Mouse (Mus musculus) v-Abl transformed pro-B cells (cell line): Measurements from ENCODE around the gene Krtap16-1.

Experiments
- in situ Hi-C, 2 experiments: fragments of 400-800 bp; cut with MboI; formaldehyde crosslinking; loops; one replicate each; pipeline ENCODE4 v1.15.1; 2025; ENCODE audit not compliant: unreplicated experiment in 2 of 2

The Krtap16-1 gene

GRCm38 (mm10) chr11:99978953-99979352 is 7.4 kb downstream of the Krtap16-1 start, which contains the start of gene Krtap29-1:
Krtap29-1 (minus strand) TSS chr11:99979053.
- in situ Hi-C loops = no loop called here

GRCm38 (mm10) chr11:99965961-99966360 is 20.4 kb downstream of the Krtap16-1 start:
- in situ Hi-C loops = no loop called here

- in situ Hi-C loops = no loop called here
These were observed 22.2 kb downstream of the Krtap16-1 start for GRCm38 (mm10) chr11:99964213-99964612.

GRCm38 (mm10) chr11:99948175-99948574 is 38.2 kb downstream of the Krtap16-1 start, which contains the start of gene Krtap9-5:
Krtap9-5 (plus strand) TSS chr11:99948475.
- in situ Hi-C loops = no loop called here

GRCm38 (mm10) chr11:99937751-99938264 is 48.6 kb downstream of the Krtap16-1 start:
- in situ Hi-C loops = no loop called here

- in situ Hi-C loops = no loop called here
These were observed 50.4 kb downstream of the Krtap16-1 start, which contains the start of gene Krtap31-2 for GRCm38 (mm10) chr11:99935991-99936390. Krtap31-2 (plus strand) TSS chr11:99936291.
